Mouse (Mus musculus): ENCODE data around the gene Tbk1. TPM values are rescaled to one million over a fixed set of nuclear protein-coding genes. Genes with fewer than 3 reads are reported as not detected.

Tbk1 gene
- polyA plus RNA-seq, 1 experiment from 2014 or later = 24.8 TPM

GRCm38 (mm10) chr10:121585791-121586642 lies 570 bp downstream of the Tbk1 start:
- ATAC-seq = peak; percentile 71
- peaks cover 26% of the 10 kb centered on the region for H3K4me1 ChIP-seq
- peak overlapping the region; percentile 90 for H3K4me3 ChIP-seq
- H3K9me3 ChIP-seq (replicated peaks) = no peaks in the 10 kb centered on the region
- peaks cover 63% of the 10 kb centered on the region for H3K36me3 ChIP-seq
- WGBS (ENCODE audit: insufficient replicate concordance) = 2% methylated on average over 36 of the region's 48 CpGs
- peak overlapping the region; percentile 92 for H3K9ac ChIP-seq
- peak overlapping the region; percentile 85 for H3K27ac ChIP-seq
- no peaks in the 10 kb centered on the region for H3K27me3 ChIP-seq (replicated peaks)
- peak overlapping the region; percentile 83 for H3K4me2 ChIP-seq

GRCm38 (mm10) chr10:121585056-121585790 lies 1.4 kb downstream of the Tbk1 start:
- Histone ChIP-seq H3K9me3 (replicated peaks) (no peaks in the 10 kb centered on the region), H3K9ac (peak overlapping the region; percentile 92), H3K4me3 (peak overlapping the region; percentile 90), H3K36me3 (peaks cover 63% of the 10 kb centered on the region), H3K4me2 (peak overlapping the region; percentile 83), H3K27ac (no peak overlapping the region), H3K27me3 (replicated peaks) (no peaks in the 10 kb centered on the region), H3K4me1 (peaks cover 24% of the 10 kb centered on the region)
- WGBS (ENCODE audit: insufficient replicate concordance) = 67% methylated on average over 20 of the region's 20 CpGs
- ATAC-seq = no peak

GRCm38 (mm10) chr10:121584033-121584432 lies 2.6 kb downstream of the Tbk1 start:
- no peak overlapping the region for H3K4me2 ChIP-seq
- no peak overlapping the region for H3K4me3 ChIP-seq
- H3K27me3 ChIP-seq (replicated peaks) = no peaks in the 10 kb centered on the region
- H3K4me1 ChIP-seq = peaks cover 24% of the 10 kb centered on the region
- H3K36me3 ChIP-seq = peaks cover 56% of the 10 kb centered on the region
- 90% methylated on average over 10 of the region's 10 CpGs for WGBS (ENCODE audit: insufficient replicate concordance)
- ATAC-seq = no peak
- H3K9ac ChIP-seq = no peak overlapping the region
- H3K9me3 ChIP-seq (replicated peaks) = no peaks in the 10 kb centered on the region
- no peak overlapping the region for H3K27ac ChIP-seq

GRCm38 (mm10) chr10:121583016-121583415 lies 3.6 kb downstream of the Tbk1 start:
- no peaks in the 10 kb centered on the region for H3K9me3 ChIP-seq (replicated peaks)
- WGBS (ENCODE audit: insufficient replicate concordance) = 86% methylated on average over 12 of the region's 12 CpGs
- no peak overlapping the region for H3K4me3 ChIP-seq
- ATAC-seq = no peak
- H3K4me2 ChIP-seq = no peak overlapping the region
- H3K4me1 ChIP-seq = peaks cover 24% of the 10 kb centered on the region
- peaks cover 55% of the 10 kb centered on the region for H3K36me3 ChIP-seq
- H3K27me3 ChIP-seq (replicated peaks) = no peaks in the 10 kb centered on the region
- H3K9ac ChIP-seq = no peak overlapping the region
- H3K27ac ChIP-seq = no peak overlapping the region

GRCm38 (mm10) chr10:121582287-121582686 lies 4.3 kb downstream of the Tbk1 start:
- Histone ChIP-seq H3K36me3 (peaks cover 58% of the 10 kb centered on the region), H3K9me3 (replicated peaks) (no peaks in the 10 kb centered on the region)

GRCm38 (mm10) chr10:121581405-121581804 lies 5.2 kb downstream of the Tbk1 start:
- Histone ChIP-seq H3K9ac (no peak overlapping the region), H3K4me2 (no peak overlapping the region), H3K36me3 (peaks cover 60% of the 10 kb centered on the region), H3K4me1 (peaks cover 16% of the 10 kb centered on the region), H3K27ac (no peak overlapping the region), H3K4me3 (no peak overlapping the region), H3K27me3 (replicated peaks) (no peaks in the 10 kb centered on the region), H3K9me3 (replicated peaks) (no peaks in the 10 kb centered on the region)
- ATAC-seq = no peak
- WGBS (ENCODE audit: insufficient replicate concordance) = 80% methylated on average over 6 of the region's 6 CpGs

More at GRCm38 (mm10) chr10:121582287-121582686, 4.3 kb downstream of the Tbk1 start:
- Histone ChIP-seq H3K4me1 (peaks cover 17% of the 10 kb centered on the region), H3K4me2 (no peak overlapping the region), H3K27ac (no peak overlapping the region), H3K4me3 (no peak overlapping the region), H3K9ac (no peak overlapping the region), H3K27me3 (replicated peaks) (no peaks in the 10 kb centered on the region)
- ATAC-seq = no peak
- WGBS (ENCODE audit: insufficient replicate concordance) = 82% methylated on average over 8 of the region's 8 CpGs

- Histone ChIP-seq H3K4me2 (no peak overlapping the region), H3K4me1 (peaks cover 9% of the 10 kb centered on the region), H3K9me3 (replicated peaks) (no peaks in the 10 kb centered on the region), H3K4me3 (no peak overlapping the region), H3K27ac (no peak overlapping the region), H3K9ac (no peak overlapping the region), H3K36me3 (peaks cover 70% of the 10 kb centered on the region), H3K27me3 (replicated peaks) (no peaks in the 10 kb centered on the region)
- no peak for ATAC-seq
- WGBS (ENCODE audit: insufficient replicate concordance) = 88% methylated on average over 5 of the region's 5 CpGs
Observed at GRCm38 (mm10) chr10:121580381-121580780, 6.2 kb downstream of the Tbk1 start.

GRCm38 (mm10) chr10:121576372-121576771 lies 10.2 kb downstream of the Tbk1 start:
- 92% methylated on average over 9 of the region's 9 CpGs for WGBS (ENCODE audit: insufficient replicate concordance)
- Histone ChIP-seq H3K9ac (no peak overlapping the region), H3K4me2 (no peak overlapping the region), H3K36me3 (peaks cover 66% of the 10 kb centered on the region), H3K27me3 (replicated peaks) (no peaks in the 10 kb centered on the region), H3K27ac (no peak overlapping the region), H3K9me3 (replicated peaks) (no peaks in the 10 kb centered on the region), H3K4me1 (no peaks in the 10 kb centered on the region), H3K4me3 (no peak overlapping the region)
- ATAC-seq = no peak

GRCm38 (mm10) chr10:121571511-121572147 lies 15.0 kb downstream of the Tbk1 start:
- H3K9ac ChIP-seq = no peak overlapping the region
- no peak for ATAC-seq
- no peak overlapping the region for H3K4me3 ChIP-seq
- peaks cover 73% of the 10 kb centered on the region for H3K36me3 ChIP-seq
- no peak overlapping the region for H3K27ac ChIP-seq
- H3K27me3 ChIP-seq (replicated peaks) = no peaks in the 10 kb centered on the region
- H3K9me3 ChIP-seq (replicated peaks) = peaks cover 15% of the 10 kb centered on the region
- WGBS (ENCODE audit: insufficient replicate concordance) = 93% methylated on average over 22 of the region's 22 CpGs
- H3K4me1 ChIP-seq = peaks cover 34% of the 10 kb centered on the region
- no peak overlapping the region for H3K4me2 ChIP-seq

GRCm38 (mm10) chr10:121571031-121571430 lies 15.6 kb downstream of the Tbk1 start:
- ATAC-seq = no peak
- Histone ChIP-seq H3K27ac (peak overlapping the region; percentile 92; the same call in 1 of the 2 replicates), H3K27me3 (replicated peaks) (no peaks in the 10 kb centered on the region), H3K9ac (no peak overlapping the region), H3K4me3 (no peak overlapping the region), H3K4me1 (peaks cover 34% of the 10 kb centered on the region), H3K9me3 (replicated peaks) (peaks cover 15% of the 10 kb centered on the region), H3K36me3 (peaks cover 68% of the 10 kb centered on the region), H3K4me2 (no peak overlapping the region)
- WGBS (ENCODE audit: insufficient replicate concordance) = 91% methylated on average over 3 of the region's 3 CpGs

- WGBS (ENCODE audit: insufficient replicate concordance) = 73% methylated on average over 6 of the region's 6 CpGs
- ATAC-seq = no peak
- peak overlapping the region; percentile 29; the same call in 1 of the 2 replicates for H3K9ac ChIP-seq
- peaks cover 15% of the 10 kb centered on the region for H3K9me3 ChIP-seq (replicated peaks)
- H3K4me3 ChIP-seq = no peak overlapping the region
- peak overlapping the region; percentile 92 for H3K27ac ChIP-seq
- peaks cover 38% of the 10 kb centered on the region for H3K4me1 ChIP-seq
- no peaks in the 10 kb centered on the region for H3K27me3 ChIP-seq (replicated peaks)
- H3K4me2 ChIP-seq = peak overlapping the region; percentile 59
- H3K36me3 ChIP-seq = peaks cover 68% of the 10 kb centered on the region
Observed at GRCm38 (mm10) chr10:121569796-121570195, 16.8 kb downstream of the Tbk1 start.
